Mouse (Mus musculus) MEL-GATA-1-ER (cell line): ENCODE measurements around the gene 3110009E18Rik.

Source experiments
- DNase-seq: peaks from one replicate; pipeline ENCODE4 v3.0.0-alpha.2; 2012; ENCODE audit warnings: low read depth; ENCODE audit errors: extremely low read depth

Gene 3110009E18Rik

DNA sequence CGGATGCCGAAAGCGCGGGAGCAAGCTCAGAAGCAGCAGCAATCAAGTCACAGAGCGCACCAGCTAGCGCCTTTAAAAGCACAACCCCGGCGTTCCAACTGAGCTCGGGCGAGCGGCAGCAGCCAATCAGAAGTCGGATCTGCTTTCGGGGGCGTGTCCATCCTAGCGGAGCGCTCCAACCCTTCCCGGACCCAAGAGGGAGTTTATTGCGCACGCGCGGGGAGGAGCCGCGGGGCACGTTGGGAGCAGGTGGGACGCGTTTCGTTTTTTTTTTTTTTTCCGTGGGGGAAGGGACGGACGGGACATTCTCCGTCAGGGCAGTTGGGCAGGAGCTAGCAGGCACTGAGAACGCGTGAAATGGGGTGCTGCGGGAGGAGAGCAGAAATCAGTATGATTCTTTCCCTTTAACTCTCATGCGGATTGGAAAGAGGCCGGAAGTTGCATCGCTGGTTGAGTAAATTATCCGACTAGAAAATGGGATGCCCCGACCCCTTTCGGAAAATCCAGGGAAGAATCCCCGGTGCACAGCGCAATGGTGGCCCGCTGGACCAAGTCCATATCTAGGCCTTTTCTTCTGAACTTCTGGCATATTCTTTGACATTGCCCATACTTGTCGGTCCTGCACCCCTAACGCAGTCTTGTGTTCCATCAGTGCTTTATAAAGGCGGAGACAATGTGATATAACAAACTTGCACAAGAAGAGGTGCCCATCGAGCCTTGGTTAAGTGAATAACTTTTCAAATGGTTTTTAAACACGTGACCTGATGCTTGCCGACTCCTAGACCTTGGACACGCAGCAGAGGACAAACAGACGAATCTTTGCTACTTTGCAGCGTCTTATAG is at the start of gene 3110009E18Rik, which contains the start of gene Dbi:
3110009E18Rik (plus strand) TSS at position 219 of the 843 bp plus-strand sequence.
Dbi (minus strand) TSS at position 110 of the 843 bp plus-strand sequence.
- peak; percentile 93 for DNase-seq

DNA sequence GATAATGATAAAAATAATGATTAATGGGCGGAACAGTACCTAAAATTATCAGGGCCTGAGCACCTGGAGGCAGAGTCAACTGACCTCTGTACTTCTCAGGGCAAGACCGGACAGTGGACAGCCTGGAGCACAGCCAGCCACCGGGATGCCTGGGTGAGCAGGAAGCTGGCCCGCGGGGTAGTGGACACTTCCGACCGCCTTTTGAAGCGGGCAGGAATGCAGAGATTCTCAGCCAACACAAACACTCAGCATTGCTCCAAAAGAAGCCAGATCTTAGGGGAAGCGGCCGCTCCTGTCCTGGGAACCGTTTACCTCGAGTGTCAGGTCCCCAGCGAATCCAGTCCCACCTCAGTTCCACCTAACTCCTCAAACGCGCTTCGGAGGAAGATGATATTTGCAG is 48.1 kb upstream of the 3110009E18Rik start:
- no peak for DNase-seq

DNA sequence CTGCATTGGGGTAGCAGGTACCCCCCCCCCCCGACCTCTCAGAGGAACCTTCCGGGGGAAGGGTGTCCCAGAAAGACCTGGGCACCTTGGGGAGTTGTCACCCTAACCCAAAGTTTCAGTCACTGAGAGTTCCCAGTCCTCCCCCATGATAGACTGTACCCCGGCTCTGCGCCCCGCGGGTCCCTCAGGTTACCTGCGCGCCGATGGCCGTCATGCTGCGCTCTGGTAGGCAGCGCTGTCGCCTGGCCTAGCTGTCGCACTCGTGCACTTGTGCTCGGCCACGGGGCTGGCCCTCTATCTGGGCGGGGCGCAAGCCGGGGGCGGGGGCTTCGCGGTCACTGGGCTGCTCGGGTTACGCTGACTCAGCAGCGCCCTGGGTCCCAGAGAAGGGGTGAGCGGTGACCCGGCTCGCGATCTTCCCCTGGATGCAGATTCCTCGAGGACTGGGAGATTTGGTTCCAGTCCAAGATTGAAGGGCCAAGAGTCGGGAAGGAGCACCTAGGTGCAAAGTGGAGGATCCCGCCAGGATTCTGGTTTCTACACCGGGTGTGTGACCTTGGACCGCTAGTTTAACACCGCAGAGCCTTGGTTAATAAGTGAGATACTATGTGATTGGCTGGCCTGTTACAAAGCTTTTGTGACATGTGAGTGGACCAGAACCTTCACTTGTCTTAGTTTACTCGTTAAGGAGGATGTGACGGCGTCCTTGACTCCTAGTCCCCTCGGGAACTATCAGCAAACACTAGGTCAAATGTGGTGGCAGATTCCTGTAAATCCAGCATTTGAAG is 47.3 kb upstream of the 3110009E18Rik start, which contains the start of gene Tmem37:
Tmem37 (minus strand) TSS at position 556 of the 788 bp plus-strand sequence.
- DNase-seq: peak; percentile 46

DNA sequence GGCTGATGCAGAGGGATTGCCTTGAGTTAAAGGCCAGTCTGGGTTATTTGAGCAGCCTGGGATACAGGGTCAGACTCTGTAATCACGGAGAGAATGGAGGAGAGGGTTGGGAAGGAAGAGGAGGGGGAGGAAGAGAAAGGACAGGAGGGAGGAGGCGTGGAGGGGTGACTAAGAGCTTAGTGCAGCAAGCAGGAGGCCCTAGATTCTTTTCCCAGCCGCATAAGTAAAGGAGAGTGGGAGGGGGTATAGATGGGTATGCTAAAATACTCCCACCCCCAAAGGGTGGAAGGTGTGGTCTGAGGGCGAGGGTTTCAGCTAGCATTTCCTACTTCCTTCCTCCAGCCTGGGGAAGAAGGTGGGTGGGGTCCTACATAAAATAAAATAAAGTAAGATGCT is 46.7 kb upstream of the 3110009E18Rik start:
- no peak for DNase-seq

DNA sequence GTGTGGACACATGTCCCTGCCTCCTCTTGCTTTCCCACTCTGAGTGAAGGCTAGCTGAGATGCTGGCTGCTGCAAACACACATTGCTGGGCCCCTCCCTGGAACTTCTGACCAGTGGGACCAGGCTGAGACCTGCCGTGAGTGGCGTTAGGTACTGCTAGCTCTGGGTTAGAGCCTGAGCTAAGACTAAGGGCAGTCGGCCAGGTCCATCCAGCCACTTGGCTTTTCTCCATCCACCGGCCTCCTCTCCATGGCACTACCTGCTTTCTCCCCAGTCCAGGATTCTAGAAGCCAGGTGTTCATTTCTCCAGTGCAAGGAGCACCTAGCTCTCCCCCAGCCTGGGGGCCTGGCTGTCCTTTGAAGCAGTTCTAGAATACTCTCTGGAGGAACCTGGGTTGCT is 46.1 kb upstream of the 3110009E18Rik start:
- no peak for DNase-seq

DNA sequence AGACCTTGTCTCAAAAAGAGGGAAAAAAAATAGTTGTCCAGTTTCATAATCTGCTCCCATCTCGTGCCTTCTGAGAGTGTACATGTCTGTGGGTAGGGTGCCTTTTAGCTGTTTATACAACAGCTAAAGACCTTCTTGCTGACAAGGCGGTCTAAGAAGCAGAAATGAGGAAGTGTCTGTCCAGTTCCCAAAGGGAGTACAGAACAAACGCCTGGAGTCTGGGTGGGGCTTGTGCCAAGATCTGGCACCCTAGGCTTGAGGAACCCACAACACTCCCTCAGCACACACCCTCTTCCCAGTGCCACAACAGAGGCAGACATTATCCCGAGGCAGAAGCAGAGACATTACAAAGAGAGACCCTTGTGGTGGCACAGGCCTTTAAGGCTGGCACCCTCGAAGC is 45.5 kb upstream of the 3110009E18Rik start:
- DNase-seq: peak; percentile 65

DNA sequence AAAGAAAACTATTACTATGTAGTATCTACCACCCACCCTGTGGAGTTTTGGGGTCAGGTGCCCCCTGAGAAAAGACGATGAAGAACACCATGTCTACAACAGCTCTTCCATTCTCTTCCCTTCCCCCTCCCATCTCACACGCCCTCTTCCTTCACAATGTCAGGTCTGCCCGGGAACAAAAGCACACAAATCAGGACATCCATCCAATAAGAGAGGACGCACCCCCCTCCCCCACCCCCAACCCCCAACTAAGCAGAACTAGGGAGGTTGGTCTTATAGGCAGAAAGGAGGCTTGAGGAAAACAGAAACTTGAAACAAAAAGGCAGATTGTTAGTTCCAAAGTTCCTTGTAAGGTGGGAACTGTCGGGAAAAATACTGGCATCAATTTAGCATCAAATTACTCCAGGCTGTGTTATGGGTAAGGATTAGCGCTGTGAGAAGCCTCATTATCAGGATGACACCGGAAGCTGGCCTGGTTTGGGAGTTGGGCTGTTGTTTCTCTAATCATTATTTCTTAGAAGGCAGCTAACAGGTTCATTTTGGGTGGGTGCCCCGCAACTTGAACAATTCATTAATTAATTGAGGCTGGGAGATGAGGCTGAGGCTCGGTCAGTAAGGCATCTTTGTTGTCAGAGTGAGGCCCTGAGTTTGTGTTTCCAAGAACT is 43.1 kb upstream of the 3110009E18Rik start:
- no peak for DNase-seq

DNA sequence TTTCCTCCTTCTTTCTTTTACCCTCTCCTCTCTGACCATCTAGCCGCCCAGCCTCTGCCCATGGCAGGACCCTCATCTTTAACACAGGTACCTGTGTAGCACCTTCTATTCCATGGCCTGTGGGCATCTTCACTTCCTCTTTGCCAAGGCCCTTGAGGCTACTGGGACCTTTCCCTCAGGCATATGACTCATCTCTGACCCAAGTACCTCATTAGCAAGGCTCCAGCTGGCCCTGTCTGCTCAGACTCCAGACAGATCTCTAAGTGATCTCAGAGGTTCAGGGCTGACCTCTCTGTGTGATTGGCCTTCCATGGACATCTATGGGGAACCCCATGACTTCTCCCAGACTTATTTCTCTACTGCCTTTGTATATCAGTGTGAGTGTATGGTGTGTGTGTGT is 40.4 kb upstream of the 3110009E18Rik start:
- no peak for DNase-seq

DNA sequence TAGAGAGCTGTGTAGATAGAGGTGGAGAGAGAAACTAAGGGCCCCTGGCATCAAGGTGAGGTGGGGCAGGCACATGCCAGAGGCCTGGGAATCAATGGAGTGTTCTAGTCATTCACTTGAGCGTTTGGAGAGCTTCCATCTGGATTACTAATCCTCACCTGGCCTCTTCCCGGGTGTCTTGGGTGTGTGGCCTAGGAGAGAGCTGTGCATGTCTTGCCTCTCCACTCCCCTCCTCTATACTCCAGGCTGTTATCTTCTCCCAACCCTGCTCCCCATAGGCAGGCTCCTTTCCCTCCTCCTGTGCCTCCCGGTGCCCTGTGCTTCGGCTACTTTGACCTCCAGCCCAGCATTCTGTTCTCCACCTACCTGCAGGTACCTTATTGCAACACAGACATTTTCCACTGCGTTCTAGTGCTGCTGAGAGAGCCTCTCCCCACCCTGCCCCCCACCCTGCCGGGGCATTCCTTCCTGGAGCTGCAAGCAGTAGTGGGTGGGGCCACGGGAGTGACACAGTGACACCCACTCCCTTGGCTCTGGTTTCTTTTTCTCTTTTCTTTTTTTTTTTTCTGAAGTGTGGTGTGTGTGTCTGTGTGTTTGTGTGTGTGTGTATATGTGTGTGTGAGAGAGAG is 37.9 kb upstream of the 3110009E18Rik start:
- no peak for DNase-seq

DNA sequence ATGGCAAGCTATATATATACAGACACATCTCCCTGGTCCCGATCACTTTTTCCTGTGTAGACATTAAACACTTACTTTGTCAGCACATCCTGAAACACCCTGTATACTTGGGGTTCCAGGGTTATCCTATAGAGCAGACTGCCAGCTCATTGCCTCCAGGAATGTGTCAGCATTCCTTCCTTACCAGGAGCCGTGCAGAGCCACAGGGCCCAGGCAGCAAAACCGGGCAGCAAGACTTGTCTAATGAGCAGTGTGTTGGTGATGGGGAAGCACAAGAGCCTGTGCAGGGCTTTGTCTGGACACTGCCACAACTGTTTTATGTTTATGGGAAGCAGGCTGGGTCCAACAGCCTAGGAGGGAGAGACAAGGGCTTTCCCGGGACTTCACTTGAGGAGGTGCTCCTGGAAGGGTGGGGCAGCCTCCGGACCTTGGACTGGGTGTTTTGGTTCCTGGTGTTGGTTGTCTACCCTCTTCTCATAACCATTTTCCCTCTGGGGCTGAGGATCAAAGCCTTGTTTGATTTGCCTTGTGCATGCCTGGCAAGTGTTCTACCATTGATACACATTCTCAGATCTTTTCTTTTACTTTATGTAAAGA is 37.0 kb upstream of the 3110009E18Rik start:
- no peak for DNase-seq

DNA sequence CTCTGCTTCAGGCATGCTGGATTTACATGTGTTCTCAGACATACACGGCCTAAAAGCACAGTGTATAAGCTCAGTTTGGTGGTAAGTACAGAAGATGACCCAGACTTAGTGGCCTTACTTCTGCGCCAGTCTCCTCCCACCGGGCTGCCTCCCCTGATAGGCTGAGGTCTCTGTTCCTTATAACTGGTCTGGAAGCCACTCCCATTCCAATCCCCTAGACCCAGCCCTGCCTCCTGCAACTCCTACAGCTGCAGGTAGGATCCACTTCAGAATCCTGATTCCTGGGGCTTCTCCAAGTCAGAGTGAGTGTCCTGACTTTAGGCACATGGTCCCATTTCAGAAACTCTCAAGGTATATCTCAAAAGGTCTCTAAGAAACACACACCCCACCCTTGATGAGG is 35.3 kb upstream of the 3110009E18Rik start:
- no peak for DNase-seq

DNA sequence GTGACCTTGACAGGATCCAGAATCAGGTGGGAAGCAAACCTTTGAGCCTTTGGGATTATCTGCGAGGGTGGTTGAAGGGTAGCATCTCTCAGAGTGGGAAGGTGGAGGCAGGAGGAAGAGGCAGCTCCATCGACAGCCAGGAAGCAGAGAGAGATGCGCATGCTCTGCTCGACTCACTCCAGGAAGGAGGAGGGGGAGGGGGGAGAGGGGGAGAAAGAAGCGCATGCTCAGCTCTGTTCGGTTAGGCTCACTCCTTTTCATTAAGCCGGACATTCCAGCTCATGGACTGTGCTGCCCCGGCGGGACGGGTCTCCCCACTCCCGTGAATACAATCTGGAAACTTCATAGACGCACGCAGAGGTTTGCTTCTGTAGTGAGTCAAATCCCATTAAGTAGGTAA is 34.3 kb upstream of the 3110009E18Rik start:
- DNase-seq: no peak

DNA sequence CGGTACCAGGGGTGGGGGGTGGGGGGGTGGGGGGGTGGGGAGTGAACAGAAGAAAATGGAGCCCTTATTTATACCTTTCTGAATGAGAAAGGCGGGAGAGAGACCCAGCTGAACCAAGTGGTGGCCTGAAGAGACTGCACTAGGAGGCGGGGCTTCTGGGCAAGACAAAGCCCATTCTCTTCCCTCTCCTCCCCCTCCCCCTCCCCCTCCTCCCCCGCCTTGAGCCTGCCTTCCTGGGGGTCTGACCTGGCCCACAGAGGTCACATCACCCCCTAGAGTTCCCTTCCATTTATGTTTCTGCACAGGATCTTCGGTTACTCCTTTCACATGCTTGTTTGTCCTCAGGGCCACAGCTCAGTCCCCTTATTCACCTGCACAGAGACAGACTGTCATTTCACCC is 31.8 kb upstream of the 3110009E18Rik start:
- no peak for DNase-seq

DNA sequence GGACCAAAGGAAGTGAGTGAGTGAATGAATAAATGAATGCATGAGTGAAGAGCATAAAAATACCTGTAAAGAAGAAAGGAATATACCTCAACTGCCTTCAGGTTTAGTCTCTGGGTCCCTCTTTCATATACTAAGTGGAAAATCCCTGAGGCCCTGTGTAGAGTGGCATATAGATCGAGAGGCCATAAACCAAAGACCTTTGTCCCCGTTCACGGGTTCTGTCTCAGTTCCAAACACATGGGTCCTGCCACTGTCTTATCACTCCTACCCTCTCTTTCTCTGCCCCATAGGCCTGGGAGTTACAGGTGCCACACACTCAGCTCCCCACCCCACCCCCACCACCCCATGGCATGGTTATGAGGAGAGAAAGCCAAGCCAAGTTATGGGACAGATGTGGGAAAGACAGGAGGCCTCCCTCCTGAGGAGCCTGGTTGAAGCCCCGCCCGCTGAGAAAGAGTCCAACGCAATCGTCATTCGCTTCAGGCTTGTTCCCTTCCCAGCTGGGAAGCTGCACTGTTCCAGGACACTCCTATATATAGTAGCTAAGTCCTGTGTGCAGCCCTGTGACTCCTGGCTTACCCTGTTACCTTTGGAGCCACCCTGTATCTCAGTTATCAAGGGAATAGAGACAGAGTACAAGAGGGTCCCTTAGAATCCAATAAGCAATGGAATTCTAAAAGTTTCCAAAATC is 30.0 kb upstream of the 3110009E18Rik start:
- no peak for DNase-seq

DNA sequence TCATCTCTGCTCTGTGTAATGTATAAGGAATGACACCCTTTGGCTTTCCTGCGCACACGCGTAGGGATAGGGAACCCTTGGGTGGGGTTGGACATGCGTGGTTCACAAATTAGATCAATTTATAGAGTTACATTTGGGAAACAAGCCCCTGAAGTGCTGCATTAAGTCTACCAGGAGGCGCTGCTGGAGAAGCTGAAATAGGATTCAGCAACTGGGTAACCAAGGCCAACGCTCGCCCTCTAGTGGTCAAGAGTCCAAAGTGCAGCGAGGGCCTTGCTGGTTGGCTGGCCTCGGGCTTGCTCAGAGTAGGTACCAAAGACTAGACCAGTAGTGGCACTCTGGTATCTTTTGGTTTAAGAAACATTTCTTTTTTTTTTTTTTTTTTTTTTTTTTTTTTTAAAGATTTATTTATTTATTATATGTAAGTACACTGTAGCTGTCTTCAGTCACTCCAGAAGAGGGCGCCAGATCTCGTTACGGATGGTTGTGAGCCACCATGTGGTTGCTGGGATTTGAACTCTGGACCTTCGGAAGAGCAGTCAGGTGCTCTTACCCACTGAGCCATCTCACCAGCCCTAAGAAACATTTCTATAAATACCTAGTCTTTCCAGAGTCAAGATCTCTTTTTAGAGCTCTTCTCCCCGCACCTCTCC is 27.4 kb upstream of the 3110009E18Rik start:
- DNase-seq: peak; percentile 59

DNA sequence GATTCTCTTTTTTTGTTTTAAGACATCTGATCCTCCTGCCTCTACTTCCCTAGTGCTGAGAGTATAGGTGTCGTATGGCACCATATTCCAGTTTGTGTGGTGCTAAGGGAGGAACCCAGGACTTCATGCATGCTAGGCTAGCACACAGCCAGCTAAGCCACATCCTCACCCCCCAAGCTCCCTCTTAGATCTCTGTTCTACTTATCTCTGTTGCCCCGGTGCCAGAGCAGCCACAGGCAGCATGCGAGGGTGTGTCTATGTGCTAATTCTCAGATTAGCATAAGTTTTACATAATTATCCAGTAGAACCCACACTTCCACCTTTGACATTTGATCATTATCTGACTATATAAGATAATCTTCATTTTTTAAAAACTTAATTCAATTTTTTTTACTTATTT is 26.1 kb upstream of the 3110009E18Rik start:
- peak; percentile 50 for DNase-seq

DNA sequence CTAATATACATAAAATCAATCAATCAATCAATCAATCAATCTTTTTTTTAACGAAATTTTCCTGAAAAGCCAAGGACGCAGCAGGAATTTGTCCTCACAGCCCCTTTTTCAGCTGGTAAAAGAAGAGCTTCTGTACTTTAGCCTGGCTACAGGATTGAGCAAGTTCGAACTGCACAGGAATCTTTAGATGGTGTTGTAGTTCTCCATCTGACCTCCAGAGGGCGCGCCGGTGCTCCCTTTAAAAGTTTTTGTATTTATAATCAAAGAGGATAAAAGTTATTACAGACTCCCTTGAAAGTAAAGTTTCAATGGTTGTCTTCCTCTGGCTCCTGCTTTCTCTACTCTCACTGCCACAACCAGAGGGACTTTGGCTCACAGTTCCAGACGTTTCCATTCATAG is 22.7 kb upstream of the 3110009E18Rik start:
- no peak for DNase-seq

DNA sequence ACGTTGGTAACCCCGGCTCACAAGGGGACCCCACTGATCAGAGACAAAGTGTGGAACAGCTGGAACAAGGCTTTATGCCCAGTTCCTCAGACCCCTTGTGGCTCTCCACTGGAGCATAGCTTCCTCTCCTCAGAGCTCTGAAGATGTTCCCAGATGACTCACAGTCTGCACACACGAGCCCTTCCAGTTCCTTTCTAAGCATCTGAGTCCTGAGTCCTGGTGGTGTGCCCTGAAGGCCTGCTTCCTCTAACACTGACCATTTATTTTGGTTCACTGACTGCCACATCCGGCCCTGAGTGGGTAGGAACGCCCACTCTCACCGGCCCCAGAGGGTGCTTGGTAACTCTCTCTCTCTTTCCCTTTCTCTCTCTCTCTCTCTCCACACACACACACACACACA is 21.5 kb upstream of the 3110009E18Rik start:
- DNase-seq: no peak

DNA sequence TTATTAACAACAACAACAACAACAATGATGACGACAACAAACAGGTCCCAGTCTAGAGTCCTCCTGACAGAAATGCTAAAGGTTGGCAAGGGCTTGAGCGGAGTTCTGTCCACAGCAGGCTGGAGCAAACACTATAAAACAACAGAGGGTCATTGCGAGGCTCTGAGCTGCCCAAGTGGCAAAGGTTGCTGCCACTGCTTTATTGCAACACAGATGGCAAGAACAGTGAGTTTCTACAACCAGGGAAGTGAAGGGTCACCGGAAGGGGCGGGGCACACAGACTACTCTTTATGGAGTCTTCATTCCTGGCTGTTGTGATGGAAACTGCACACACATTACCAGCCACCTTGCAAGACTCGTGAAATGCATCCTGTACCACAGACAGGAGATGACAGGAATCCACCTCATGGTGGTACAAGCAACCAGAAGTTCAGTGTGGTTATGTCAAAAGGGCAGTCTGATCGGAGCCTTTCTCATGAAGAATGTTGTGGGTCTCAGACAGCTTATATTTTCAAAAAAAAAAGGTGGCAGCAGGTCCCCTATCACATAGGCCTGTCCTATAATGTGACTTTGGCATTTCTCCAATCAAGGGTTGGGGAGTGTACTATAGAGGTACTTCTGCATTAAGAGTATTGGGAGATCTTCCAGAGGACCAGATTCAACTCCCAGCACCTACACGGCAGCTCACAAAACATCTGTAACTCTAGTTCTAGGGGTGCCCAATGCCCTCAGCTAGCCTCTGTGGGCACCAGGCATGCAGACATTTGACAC is 20.3 kb upstream of the 3110009E18Rik start:
- DNase-seq: no peak
